Mouse (Mus musculus): ENCODE measurements around the gene Sema5b.

DNA sequence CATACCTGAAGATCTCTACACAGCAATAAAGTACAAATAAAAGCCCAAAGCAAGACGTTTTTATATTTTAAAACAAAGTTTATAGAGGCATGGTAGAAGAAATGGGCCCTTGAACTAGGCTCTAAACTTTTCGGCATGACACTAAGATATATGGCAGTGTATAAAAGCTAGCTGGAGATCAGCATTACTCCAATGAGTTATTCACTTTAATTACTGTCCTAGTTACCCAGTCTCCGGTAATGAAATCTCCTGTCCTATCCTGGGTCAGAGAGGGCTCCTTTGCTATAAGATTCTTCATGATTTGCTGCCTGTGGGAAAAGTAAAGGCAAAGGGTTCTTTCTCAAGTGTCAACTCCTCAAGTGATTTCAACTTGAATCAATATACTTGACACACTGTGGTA, 98.6 kb downstream of the Sema5b start:
- TF ChIP-seq POLR2A (IDR thresholded peaks at IDR 0.05; ENCODE audit: extremely low read depth, insufficient read depth, low read length) (no peak), CTCF (IDR thresholded peaks at IDR 0.05; ENCODE audit: low read depth, low read length) (no peak)
